Mouse (Mus musculus) liver, postnatal 0 days (tissue): ENCODE results near the gene Daglb. TPM values are rescaled to one million over a fixed set of nuclear protein-coding genes. Genes with fewer than 3 reads are reported as not detected.

Source experiments
- ATAC-seq: fragments of 200-750 bp; cut with Nextera tagmentation; 2 replicates; pipeline ENCODE4 v1.8.0; 2017; ENCODE audit warnings: mild to moderate bottlenecking, moderate library complexity
- DNase-seq: peaks from one replicate; pipeline ENCODE4 v3.0.0-alpha.2; 2016
- H3K27ac ChIP-seq: fragments of 300-500 bp; sonication (generic); 2 replicates; pipeline ENCODE4 v1.5.1; 2014; ENCODE audit warnings: antibody characterized with exemption, moderate library complexity, mild to moderate bottlenecking, low read depth
- H3K27me3 ChIP-seq: fragments of 300-500 bp; sonication (generic); 2 replicates; pipeline ENCODE4 v1.6.1; 2014; ENCODE audit warnings: low read length, control low read depth, mixed read lengths; ENCODE audit not compliant: insufficient read depth
- H3K36me3 ChIP-seq: fragments of 300-500 bp; sonication (generic); replicated peaks from 2 replicates; pipeline ENCODE4 v1.6.1; 2014; ENCODE audit warnings: mild to moderate bottlenecking, control low read depth, low read length, moderate library complexity, mixed read lengths; ENCODE audit not compliant: insufficient read depth
- H3K4me1 ChIP-seq: fragments of 300-500 bp; sonication (generic); 2 replicates; pipeline ENCODE4 v1.6.1; 2014; ENCODE audit warnings: antibody characterized with exemption, mild to moderate bottlenecking, control low read depth; ENCODE audit not compliant: insufficient read depth
- H3K4me2 ChIP-seq: fragments of 300-500 bp; sonication (generic); 2 replicates; pipeline ENCODE4 v1.6.1; 2014; ENCODE audit warnings: low read depth, mild to moderate bottlenecking, low read length, moderate library complexity, mixed read lengths
- H3K4me3 ChIP-seq: fragments of 300-500 bp; sonication (generic); 2 replicates; pipeline ENCODE4 v1.5.1; 2014; ENCODE audit warnings: low read depth, low read length
- H3K9ac ChIP-seq: fragments of 300-500 bp; sonication (generic); replicated peaks from 2 replicates; pipeline ENCODE4 v1.6.1; 2014; ENCODE audit warnings: mild to moderate bottlenecking, moderate library complexity
- H3K9me3 ChIP-seq: fragments of 300-500 bp; sonication (generic); 2 replicates; pipeline ENCODE4 v1.6.1; 2016; ENCODE audit warnings: mild to moderate bottlenecking, control low read depth, low read length, mixed read lengths
- CTCF ChIP-seq: sonication (generic); IDR thresholded peaks from 2 replicates; pipeline ENCODE4 v1.5.1; 2016; ENCODE audit warnings: antibody characterized with exemption, low read depth
- EP300 ChIP-seq: IDR thresholded peaks from 2 replicates; pipeline ENCODE4 v1.6.1; 2016; ENCODE audit warnings: antibody characterized with exemption, low read depth, mild to moderate bottlenecking
- WGBS: fragments of 180-500 bp; shearing (Covaris S2); extraction: QIAGEN DNeasy Blood & Tissue Kit; methylation state at CpG from one replicate; pipeline ENCODE4 v1.1.7; 2014; ENCODE audit not compliant: insufficient replicate concordance; 5-methylcytosine and 5-hydroxymethylcytosine counted together
- polyA plus RNA-seq: library from polyadenylated mRNA; unstranded; fragments of >200 nt; fragmentation: Nextera tagmentation; extraction: Ambion mirVana; gene quantifications from 2 replicates; pipeline ENCODE4 v1.2.1, GENCODE M21; 2015

The Daglb gene
- polyA plus RNA-seq, 1 experiment from 2014 or later, result 5.6 TPM

DNA sequence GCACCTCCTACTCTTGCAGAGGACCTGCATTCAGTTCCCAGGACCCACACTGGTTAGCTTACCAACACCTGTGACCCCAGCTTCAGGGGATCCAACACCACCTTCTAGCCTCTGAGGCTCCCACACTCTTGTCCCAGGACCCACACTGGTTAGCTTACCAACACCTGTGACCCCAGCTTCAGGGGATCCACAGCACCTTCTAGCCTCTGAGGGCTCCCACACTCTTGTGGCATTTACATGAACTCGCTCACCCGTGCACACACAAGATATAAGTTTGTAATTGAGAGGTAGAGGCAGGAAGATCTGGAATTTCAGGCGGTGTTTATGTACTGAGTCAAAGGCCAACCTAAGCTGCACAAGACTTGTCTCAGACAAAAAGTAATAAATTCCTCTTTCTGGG lies 13.5 kb downstream of the Daglb start:
- Histone ChIP-seq H3K4me2 (no peak overlapping the region), H3K9ac (no peak overlapping the region), H3K36me3 (peaks cover 43% of the 10 kb centered on the region), H3K27me3 (no peaks in the 10 kb centered on the region), H3K4me1 (no peaks in the 10 kb centered on the region), H3K27ac (no peak overlapping the region), H3K4me3 (no peak overlapping the region), H3K9me3 (no peaks in the 10 kb centered on the region)
- TF ChIP-seq CTCF, result no peak
- no peak for TF ChIP-seq EP300
- WGBS, result 84% methylated on average over 3 of the region's 3 CpGs
- no peak for ATAC-seq
- DNase-seq, result no peak

DNA sequence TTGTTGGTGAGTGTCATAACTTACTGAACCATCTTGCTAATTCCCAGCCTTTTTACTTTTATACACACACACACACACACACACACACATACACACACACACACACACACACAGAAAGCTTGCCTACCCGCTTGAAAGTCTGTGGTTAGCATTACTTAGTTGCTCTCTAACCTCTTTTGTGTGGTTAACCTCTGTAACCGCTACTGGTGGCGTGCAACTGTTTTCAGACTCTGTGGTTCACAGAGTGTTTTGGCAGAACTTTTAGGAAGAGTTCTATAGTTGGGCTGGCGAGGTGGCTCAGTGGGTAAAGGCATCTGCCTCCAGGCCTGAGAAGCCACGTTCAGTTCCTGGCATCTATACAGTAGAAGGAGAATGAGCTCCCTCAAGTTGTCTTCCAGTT lies 20.6 kb downstream of the Daglb start:
- no peaks in the 10 kb centered on the region for H3K27me3 ChIP-seq
- ATAC-seq, result no peak
- no peak overlapping the region for H3K4me2 ChIP-seq
- no peaks in the 10 kb centered on the region for H3K9me3 ChIP-seq
- WGBS, result 53% methylated on average over 5 of the region's 5 CpGs
- H3K4me3 ChIP-seq, result no peak overlapping the region
- H3K27ac ChIP-seq, result no peak overlapping the region
- no peaks in the 10 kb centered on the region for H3K4me1 ChIP-seq
- no peak for TF ChIP-seq EP300
- no peak for TF ChIP-seq CTCF
- H3K36me3 ChIP-seq, result peaks cover 32% of the 10 kb centered on the region
- no peak overlapping the region for H3K9ac ChIP-seq
- no peak for DNase-seq

DNA sequence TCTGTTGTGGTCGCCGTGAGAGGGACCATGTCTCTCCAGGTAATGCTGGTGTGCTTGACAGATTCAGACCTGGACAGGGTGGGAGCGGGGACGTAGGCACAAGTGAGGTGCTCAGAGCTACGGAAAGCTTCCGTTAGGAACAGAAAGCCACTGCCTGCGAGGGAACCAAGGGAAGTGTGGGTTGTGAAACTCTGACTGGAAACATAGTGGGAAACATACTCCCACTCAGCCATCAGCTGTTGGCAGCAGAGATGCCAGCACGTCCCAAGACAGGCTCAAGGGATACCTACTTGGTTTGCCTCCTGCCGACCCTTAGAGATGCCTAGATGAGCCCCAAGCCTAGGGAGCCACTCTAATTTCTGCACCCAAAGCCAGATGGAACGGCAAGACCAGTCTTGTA lies 22.8 kb downstream of the Daglb start:
- Histone ChIP-seq H3K36me3 (peaks cover 25% of the 10 kb centered on the region), H3K9me3 (no peaks in the 10 kb centered on the region), H3K4me1 (no peaks in the 10 kb centered on the region), H3K27ac (no peak overlapping the region), H3K4me2 (no peak overlapping the region), H3K27me3 (no peaks in the 10 kb centered on the region), H3K9ac (no peak overlapping the region), H3K4me3 (no peak overlapping the region)
- TF ChIP-seq CTCF, result no peak
- no peak for TF ChIP-seq EP300
- no peak for DNase-seq
- ATAC-seq, result no peak
- 77% methylated on average over 10 of the region's 10 CpGs for WGBS

- H3K27ac ChIP-seq, result no peak overlapping the region
- WGBS, result 79% methylated on average over 5 of the region's 5 CpGs
- no peaks in the 10 kb centered on the region for H3K4me1 ChIP-seq
- TF ChIP-seq CTCF, result no peak
- DNase-seq, result no peak
- no peaks in the 10 kb centered on the region for H3K9me3 ChIP-seq
- peaks cover 17% of the 10 kb centered on the region for H3K36me3 ChIP-seq
- H3K27me3 ChIP-seq, result no peaks in the 10 kb centered on the region
- H3K4me3 ChIP-seq, result no peak overlapping the region
- H3K9ac ChIP-seq, result no peak overlapping the region
- no peak overlapping the region for H3K4me2 ChIP-seq
- ATAC-seq, result no peak
These were observed 23.6 kb downstream of the Daglb start for GRCm38 (mm10) chr5:143487998-143488397.

DNA sequence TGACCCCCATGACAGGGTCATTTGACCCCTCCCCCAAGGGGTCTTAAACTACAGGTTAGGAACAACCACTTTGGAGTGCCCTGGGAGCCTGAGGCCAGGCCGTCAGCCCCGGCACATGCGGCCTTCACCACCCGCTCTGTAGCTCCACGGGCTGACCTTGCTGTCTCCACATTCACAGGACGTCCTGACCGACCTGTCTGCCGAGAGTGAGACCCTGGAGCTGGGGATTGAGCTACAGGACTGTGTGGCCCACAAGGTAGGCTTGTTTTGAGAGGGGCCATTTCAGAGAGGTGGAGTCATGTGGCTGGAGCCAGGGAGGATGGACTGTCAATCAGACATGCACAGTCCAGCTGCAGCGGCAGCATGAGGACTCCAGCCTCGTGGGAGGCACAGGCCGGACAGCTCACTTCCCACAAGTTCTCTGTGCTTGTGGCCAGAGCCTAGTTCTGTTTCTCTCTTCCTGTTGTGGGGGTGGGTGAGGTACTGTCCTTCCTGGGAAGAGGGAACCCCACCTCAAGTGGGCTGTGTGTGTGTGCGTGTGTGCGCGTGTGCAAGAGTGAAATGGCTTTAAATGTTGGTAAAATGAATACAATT lies 25.5 kb downstream of the Daglb start:
- 71% methylated on average over 14 of the region's 14 CpGs for WGBS
- no peak for TF ChIP-seq EP300
- no peak for TF ChIP-seq CTCF
- Histone ChIP-seq H3K36me3 (peaks cover 15% of the 10 kb centered on the region; the same call in 1 of the 2 replicates), H3K4me2 (no peak overlapping the region), H3K27ac (no peak overlapping the region), H3K4me1 (no peaks in the 10 kb centered on the region), H3K9me3 (no peaks in the 10 kb centered on the region), H3K9ac (no peak overlapping the region), H3K4me3 (no peak overlapping the region), H3K27me3 (no peaks in the 10 kb centered on the region)
- DNase-seq (no peak), ATAC-seq (peak; percentile 10; the same call in 1 of the 2 replicates)

- H3K4me2 ChIP-seq, result no peak overlapping the region
- ATAC-seq (no peak), DNase-seq (no peak)
- no peak overlapping the region for H3K9ac ChIP-seq
- WGBS, result 85% methylated on average over 4 of the region's 4 CpGs
- TF ChIP-seq CTCF (peak; percentile 43), EP300 (no peak)
- no peak overlapping the region for H3K27ac ChIP-seq
- no peaks in the 10 kb centered on the region for H3K4me1 ChIP-seq
- no peak overlapping the region for H3K4me3 ChIP-seq
- no peaks in the 10 kb centered on the region for H3K9me3 ChIP-seq
- H3K27me3 ChIP-seq, result no peaks in the 10 kb centered on the region
- peaks cover 21% of the 10 kb centered on the region for H3K36me3 ChIP-seq
These were observed 27.4 kb downstream of the Daglb start for GRCm38 (mm10) chr5:143491736-143492135.

DNA sequence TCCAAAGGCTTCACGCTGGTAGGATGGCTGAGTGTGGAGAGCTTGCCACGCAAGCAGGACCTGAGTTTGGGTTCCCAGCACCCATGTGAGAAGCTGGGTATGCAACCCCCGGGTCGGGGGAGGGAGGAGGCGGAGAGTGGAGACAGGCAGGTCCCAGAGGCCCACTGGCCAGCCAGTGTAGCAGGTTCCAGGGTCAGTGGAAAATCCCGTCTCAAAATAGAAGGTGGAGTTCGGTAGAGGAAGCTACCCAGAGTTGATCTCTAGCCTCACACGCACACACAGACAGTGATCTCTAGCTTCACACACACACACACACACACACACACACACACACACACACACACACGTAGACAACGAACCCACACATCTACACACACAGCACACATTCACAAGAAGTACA lies 28.8 kb downstream of the Daglb start:
- no peaks in the 10 kb centered on the region for H3K4me1 ChIP-seq
- DNase-seq (no peak), ATAC-seq (no peak)
- no peak overlapping the region for H3K4me3 ChIP-seq
- WGBS, result 80% methylated on average over 10 of the region's 10 CpGs
- H3K4me2 ChIP-seq, result no peak overlapping the region
- H3K27me3 ChIP-seq, result no peaks in the 10 kb centered on the region
- TF ChIP-seq CTCF (no peak), EP300 (no peak)
- no peak overlapping the region for H3K27ac ChIP-seq
- no peaks in the 10 kb centered on the region for H3K9me3 ChIP-seq
- peaks cover 14% of the 10 kb centered on the region for H3K36me3 ChIP-seq
- H3K9ac ChIP-seq, result no peak overlapping the region
